Mouse (Mus musculus) CH12.LX (cell line): ENCODE results near the gene Zfp953. TPM values are rescaled to one million over a fixed set of nuclear protein-coding genes. Genes with fewer than 3 reads are reported as not detected.
"Not testable (repeated sequence)": the region's sequence is repeated elsewhere in the genome, so short reads cannot be mapped to it uniquely, and the experiment has no call there.

Source experiments
- DNase-seq: peaks from one replicate; pipeline ENCODE4 v3.0.0-alpha.2; 2013; ENCODE audit errors: extremely low read depth
- H3K27ac ChIP-seq: 2 replicates; pipeline ENCODE4 v1.5.1; 2012; ENCODE audit warnings: low read depth, mild to moderate bottlenecking, control low read depth, moderate library complexity; ENCODE audit not compliant: insufficient read depth
- H3K27me3 ChIP-seq: replicated peaks from 2 replicates; pipeline ENCODE3; 2012; ENCODE audit warnings: inconsistent platforms
- H3K36me3 ChIP-seq, 2 experiments: replicated peaks in 1 of 2; 2 replicates each; pipeline versions ENCODE3 to v1.6.1; 2012; ENCODE audit warnings: inconsistent platforms in 1 of 2, low read length in 1 of 2, mild to moderate bottlenecking in 1 of 2, mixed read lengths in 1 of 2, moderate library complexity in 1 of 2; ENCODE audit not compliant: control insufficient read depth in 1 of 2, insufficient read depth in 1 of 2
- H3K4me1 ChIP-seq, 2 experiments: 2 replicates each; pipeline ENCODE4 v1.6.1; 2012; ENCODE audit warnings: inconsistent platforms in 1 of 2, moderate library complexity in 1 of 2; ENCODE audit not compliant: insufficient read depth in 2 of 2, control insufficient read depth in 1 of 2
- H3K4me2 ChIP-seq: 2 replicates; pipeline ENCODE4 v1.6.1; 2012; ENCODE audit warnings: low read depth, mild to moderate bottlenecking, control low read depth; ENCODE audit not compliant: poor library complexity, insufficient read depth, severe bottlenecking
- H3K4me3 ChIP-seq, 3 experiments: fragments of 150-350 bp in 1 of 3; sonication (generic) in 1 of 3; replicated peaks in 1 of 3; 2 replicates each; pipeline versions ENCODE3 to v1.5.1; 2011 to 2012; ENCODE audit warnings: low read depth in 2 of 3, low read length in 2 of 3, mild to moderate bottlenecking in 2 of 3, moderate library complexity in 2 of 3, control low read depth in 1 of 3, improper control_type of control experiment in 1 of 3, inconsistent platforms in 1 of 3, mixed read lengths in 1 of 3; ENCODE audit not compliant: poor library complexity in 1 of 3
- H3K79me2 ChIP-seq: replicated peaks from 2 replicates; pipeline ENCODE4 v1.6.1; 2012; ENCODE audit warnings: mild to moderate bottlenecking, moderate library complexity; ENCODE audit not compliant: control insufficient read depth, poor library complexity, insufficient read depth, severe bottlenecking; ENCODE audit errors: extremely low read depth
- H3K9ac ChIP-seq: 2 replicates; pipeline ENCODE4 v1.6.1; 2012; ENCODE audit warnings: low read depth, mild to moderate bottlenecking, control low read depth, moderate library complexity; ENCODE audit not compliant: insufficient read depth
- H3K9me3 ChIP-seq: replicated peaks from 2 replicates; pipeline ENCODE3; 2012; ENCODE audit warnings: low read length, inconsistent platforms, mixed read lengths
- BHLHE40 ChIP-seq: IDR thresholded peaks from 2 replicates; pipeline ENCODE4 v1.6.1; 2011; ENCODE audit warnings: mild to moderate bottlenecking, low read depth, low read length, improper control_type of control experiment
- CHD1 ChIP-seq: IDR thresholded peaks from 2 replicates; pipeline ENCODE4 v1.6.1; 2012; ENCODE audit warnings: low read depth, low read length, improper control_type of control experiment, inconsistent platforms
- CHD2 ChIP-seq: IDR thresholded peaks from 2 replicates; pipeline ENCODE4 v1.6.1; 2011; ENCODE audit warnings: low read length, improper control_type of control experiment
- CTCF ChIP-seq, 2 experiments: IDR thresholded peaks in 1 of 2; conservative IDR thresholded peaks in 1 of 2; 2 replicates each; pipeline ENCODE4 v1.5.1; 2011 to 2012; ENCODE audit warnings: low read depth in 2 of 2, low read length in 2 of 2, improper control_type of control experiment in 1 of 2, inconsistent platforms in 1 of 2, mild to moderate bottlenecking in 1 of 2, moderate library complexity in 1 of 2
- E2F4 ChIP-seq: IDR thresholded peaks from 2 replicates; pipeline ENCODE4 v1.6.1; 2011; ENCODE audit warnings: low read depth, low read length, improper control_type of control experiment; ENCODE audit not compliant: insufficient replicate concordance
- ELF1 ChIP-seq: IDR thresholded peaks from 2 replicates; pipeline ENCODE4 v1.6.1; 2014; ENCODE audit warnings: low read depth, mild to moderate bottlenecking, inconsistent platforms, low read length, improper control_type of control experiment
- GABPA ChIP-seq: IDR thresholded peaks from 2 replicates; pipeline ENCODE4 v1.6.1; 2012; ENCODE audit warnings: low read depth, low read length, improper control_type of control experiment, inconsistent platforms; ENCODE audit not compliant: insufficient replicate concordance
- HCFC1 ChIP-seq: IDR thresholded peaks from 2 replicates; pipeline ENCODE4 v1.6.1; 2012; ENCODE audit warnings: low read depth, mild to moderate bottlenecking, inconsistent platforms, low read length, improper control_type of control experiment
- IRF4 ChIP-seq: IDR thresholded peaks from 2 replicates; pipeline ENCODE4 v1.6.1; 2014; ENCODE audit warnings: low read depth, mild to moderate bottlenecking, inconsistent platforms, low read length, improper control_type of control experiment
- JUND ChIP-seq: conservative IDR thresholded peaks from 2 replicates; pipeline ENCODE4 v1.6.1; 2011; ENCODE audit warnings: low read depth, low read length, improper control_type of control experiment
- KAT2A ChIP-seq: IDR thresholded peaks from 2 replicates; pipeline ENCODE4 v1.6.1; 2012; ENCODE audit warnings: low read length, improper control_type of control experiment, inconsistent platforms; ENCODE audit not compliant: insufficient replicate concordance
- MAFK ChIP-seq: IDR thresholded peaks from 2 replicates; pipeline ENCODE4 v1.6.1; 2011; ENCODE audit warnings: low read length, improper control_type of control experiment; ENCODE audit not compliant: insufficient replicate concordance
- MAX ChIP-seq: IDR thresholded peaks from 2 replicates; pipeline ENCODE4 v1.6.1; 2011; ENCODE audit warnings: low read length, improper control_type of control experiment
- MEF2A ChIP-seq: IDR thresholded peaks from 2 replicates; pipeline ENCODE4 v1.6.1; 2014; ENCODE audit warnings: low read depth, mild to moderate bottlenecking, inconsistent platforms, low read length, improper control_type of control experiment, borderline replicate concordance
- MXI1 ChIP-seq: IDR thresholded peaks from 2 replicates; pipeline ENCODE4 v1.6.1; 2011; ENCODE audit warnings: mild to moderate bottlenecking, low read depth, low read length, improper control_type of control experiment
- MYC ChIP-seq: IDR thresholded peaks from 2 replicates; pipeline ENCODE4 v1.6.1; 2011; ENCODE audit warnings: low read depth, mild to moderate bottlenecking, improper control_type of control experiment, low read length
- NELFE ChIP-seq: IDR thresholded peaks from 2 replicates; pipeline ENCODE4 v1.6.1; 2011; ENCODE audit warnings: low read depth, low read length, improper control_type of control experiment
- NRF1 ChIP-seq: IDR thresholded peaks from 2 replicates; pipeline ENCODE4 v1.6.1; 2014; ENCODE audit warnings: low read depth, mild to moderate bottlenecking, inconsistent platforms, low read length, improper control_type of control experiment, moderate library complexity
- POLR2A ChIP-seq: IDR thresholded peaks from 2 replicates; pipeline ENCODE4 v1.6.1; 2011; ENCODE audit warnings: low read depth, mild to moderate bottlenecking, improper control_type of control experiment, low read length
- POLR2AphosphoS2 ChIP-seq: IDR thresholded peaks from 2 replicates; pipeline ENCODE4 v1.6.1; 2011; ENCODE audit warnings: low read depth, low read length, improper control_type of control experiment
- RCOR1 ChIP-seq: conservative IDR thresholded peaks from 2 replicates; pipeline ENCODE4 v1.6.1; 2012; ENCODE audit warnings: low read depth, mild to moderate bottlenecking, inconsistent platforms, low read length, improper control_type of control experiment
- SIN3A ChIP-seq: IDR thresholded peaks from 2 replicates; pipeline ENCODE4 v1.6.1; 2012; ENCODE audit warnings: low read length, improper control_type of control experiment, inconsistent platforms
- TBP ChIP-seq: conservative IDR thresholded peaks from 2 replicates; pipeline ENCODE4 v1.6.1; 2011; ENCODE audit warnings: low read depth, low read length, improper control_type of control experiment
- TCF12 ChIP-seq: IDR thresholded peaks from 2 replicates; pipeline ENCODE4 v1.6.1; 2014; ENCODE audit warnings: low read depth, mild to moderate bottlenecking, inconsistent platforms, low read length, improper control_type of control experiment
- ZMIZ1 ChIP-seq: IDR thresholded peaks from 2 replicates; pipeline ENCODE4 v1.6.1; 2012; ENCODE audit warnings: low read depth, mild to moderate bottlenecking, inconsistent platforms, low read length, improper control_type of control experiment
- dilution Hi-C: fragments of 300-500 bp; cut with MboI; formaldehyde crosslinking; loops from 2 replicates; pipeline ENCODE4 v1.14.3; 2020; ENCODE audit warnings: low sequenced_read_pairs; ENCODE audit not compliant: extremely low pct_unique_long_range_greater_than_20kb, extremely low pct_ligation_motif_present
- in situ Hi-C: fragments of 300-500 bp; cut with MboI; formaldehyde crosslinking; loops from 3 replicates; pipeline ENCODE4 v1.14.3; 2019; ENCODE audit warnings: low sequenced_read_pairs, low pct_ligation_motif_present, low pct_unique_long_range_greater_than_20kb, mixed read lengths
- polyA plus RNA-seq: library from polyadenylated mRNA; unstranded; fragments of >175 nt; gene quantifications from 2 replicates; pipeline ENCODE4 v1.2.1, GENCODE M21; 2012; ENCODE audit warnings: low read depth; ENCODE audit not compliant: insufficient read length
- total RNA-seq, 2 experiments: library from RNA; depleted of rRNA; stranded (reverse); fragments of 300-350 nt in 1 of 2; fragments of >200 nt in 1 of 2; gene quantifications; 2 replicates each; pipeline ENCODE4 v1.2.3; 2012 to 2014

Zfp953 gene
- total and polyA plus RNA-seq, 3 experiments = 1.8 to 5.6 (median 3.6) TPM

GRCm38 (mm10) chr13:67376255-67376654, 15.8 kb upstream of the Zfp953 start:
- H3K9ac ChIP-seq, H3K9me3 ChIP-seq, in situ Hi-C loops, DNase-seq, H3K4me3 ChIP-seq, H3K79me2 ChIP-seq, H3K27me3 ChIP-seq, H3K27ac ChIP-seq, dilution Hi-C loops, H3K4me1 ChIP-seq: not testable (repeated sequence)
- H3K4me2 ChIP-seq = peak overlapping the region; percentile 9; the same call in 1 of the 2 replicates
- peaks cover 6 to 12% of the 10 kb centered on the region in 2 experiments for H3K36me3 ChIP-seq
- peak in 1 of 2 experiments; percentile 35; a peak in 2 of 4 replicates for TF ChIP-seq CTCF (conservative IDR thresholded peaks at IDR 0.05 in 1 of 2, IDR thresholded peaks at IDR 0.05 in 1 of 2; ENCODE audit: low read depth in 2 of 2, low read length in 2 of 2)

GRCm38 (mm10) chr13:67375050-67375911, 14.9 kb upstream of the Zfp953 start, which contains the start of the genes Gm28041 and Zfp456:
Gene Gm28041 (minus strand): TSS chr13:67375733.
Gene Zfp456 (minus strand): TSS chr13:67375810.
- Histone ChIP-seq H3K27ac (peak within 1 kb of the TSS; percentile 73), H3K9ac (peak within 1 kb of the TSS; percentile 86), H3K4me2 (peak within 1 kb of the TSS; percentile 90), H3K4me3 (peak within 1 kb of the TSS; percentile 63 to 90 (median 90)), H3K36me3 (peaks cover 8 to 16% of the 10 kb centered on the region in 2 experiments)
- H3K4me1 ChIP-seq, H3K27me3 ChIP-seq, dilution Hi-C loops, H3K9me3 ChIP-seq, in situ Hi-C loops, H3K79me2 ChIP-seq: not testable (repeated sequence)
- DNase-seq = peak; percentile 88
- 0 out of 2 replicates have a peak, but pooled peaks have one; percentile 33 for TF ChIP-seq NRF1
- peak; percentile 49; the same call in 1 of the 2 replicates for TF ChIP-seq CHD2
- TF ChIP-seq MAFK = peak; percentile 38; the same call in 1 of the 2 replicates
- peak; percentile 41; the same call in 1 of the 2 replicates for TF ChIP-seq E2F4
- TF ChIP-seq IRF4 = peak; percentile 84
- peak; percentile 62; the same call in 1 of the 2 replicates for TF ChIP-seq MYC
- TF ChIP-seq NELFE = peak; percentile 82
- TF ChIP-seq POLR2A = peak; percentile 75
- TF ChIP-seq TBP = peak; percentile 74; the same call in 1 of the 2 replicates
- TF ChIP-seq CHD1 = peak; percentile 98
- TF ChIP-seq MAX = 0 out of 2 replicates have a peak, but pooled peaks have one; percentile 37
- TF ChIP-seq JUND = 0 out of 2 replicates have a peak, but pooled peaks have one; percentile 27
- TF ChIP-seq SIN3A = peak; percentile 88
- TF ChIP-seq MEF2A = peak; percentile 42; the same call in 1 of the 2 replicates
- TF ChIP-seq KAT2A = peak; percentile 87; the same call in 1 of the 2 replicates
- peak; percentile 90 for TF ChIP-seq ELF1
- peak; percentile 94 for TF ChIP-seq HCFC1
- peak; percentile 71 for TF ChIP-seq ZMIZ1
- peak; percentile 51; the same call in 1 of the 2 replicates for TF ChIP-seq POLR2AphosphoS2
- 0 out of 2 replicates have a peak, but pooled peaks have one; percentile 36 for TF ChIP-seq BHLHE40
- peak; percentile 67 for TF ChIP-seq MXI1
- TF ChIP-seq RCOR1 = 0 out of 2 replicates have a peak, but pooled peaks have one; percentile 34
- TF ChIP-seq GABPA = peak; percentile 21; the same call in 1 of the 2 replicates
- peak; percentile 83 for TF ChIP-seq TCF12
